Mouse (Mus musculus) E14TG2a.4 (cell line): ENCODE measurements around the gene Ecm2.

Experiments used
- H3K27me3 ChIP-seq: 2 replicates; pipeline ENCODE4 v1.6.1; 2014; ENCODE audit warnings: low read length, control low read depth; ENCODE audit not compliant: insufficient read depth
- H3K36me3 ChIP-seq: 2 replicates; pipeline ENCODE4 v1.6.1; 2014; ENCODE audit warnings: low read length, control low read depth; ENCODE audit not compliant: insufficient read depth
- H3K4me1 ChIP-seq: replicated peaks from 2 replicates; pipeline ENCODE4 v1.6.1; 2014; ENCODE audit warnings: low read depth, low read length, control low read depth
- H3K4me3 ChIP-seq: replicated peaks from 2 replicates; pipeline ENCODE4 v1.5.1; 2014; ENCODE audit warnings: mild to moderate bottlenecking, low read length
- H3K9me3 ChIP-seq: 2 replicates; pipeline ENCODE4 v1.6.1; 2014; ENCODE audit warnings: low read length, control low read depth
- CTCF ChIP-seq: conservative IDR thresholded peaks from 2 replicates; pipeline ENCODE4 v1.5.1; 2014; ENCODE audit warnings: low read length
- NANOG ChIP-seq: IDR thresholded peaks from 2 replicates; pipeline ENCODE4 v1.6.1; 2014; ENCODE audit warnings: borderline replicate concordance, low read length, mixed read lengths
- POU5F1 ChIP-seq: IDR thresholded peaks from 2 replicates; pipeline ENCODE4 v1.6.1; 2014; ENCODE audit warnings: low read length, borderline replicate concordance

Gene Ecm2

GRCm38 (mm10) chr13:49469002-49469401, 35.6 kb upstream of the Ecm2 start:
- H3K36me3 ChIP-seq, result peaks cover 46% of the 10 kb centered on the region
- TF ChIP-seq NANOG, result no peak
- TF ChIP-seq CTCF, result no peak
- TF ChIP-seq POU5F1, result no peak
- H3K9me3 ChIP-seq, result no peaks in the 10 kb centered on the region
- no peak overlapping the region for H3K4me3 ChIP-seq
- H3K27me3 ChIP-seq, result no peaks in the 10 kb centered on the region
- H3K4me1 ChIP-seq, result no peaks in the 10 kb centered on the region

- H3K4me1 ChIP-seq, result no peaks in the 10 kb centered on the region
- no peaks in the 10 kb centered on the region for H3K9me3 ChIP-seq
- TF ChIP-seq POU5F1, result no peak
- TF ChIP-seq CTCF, result no peak
- TF ChIP-seq NANOG, result no peak
Measured at GRCm38 (mm10) chr13:49470319-49470718, 34.3 kb upstream of the Ecm2 start.

GRCm38 (mm10) chr13:49470806-49471205, 33.8 kb upstream of the Ecm2 start:
- H3K27me3 ChIP-seq, result no peaks in the 10 kb centered on the region
- H3K9me3 ChIP-seq, result no peaks in the 10 kb centered on the region
- peaks cover 28% of the 10 kb centered on the region for H3K36me3 ChIP-seq
- no peak overlapping the region for H3K4me3 ChIP-seq
- H3K4me1 ChIP-seq, result no peaks in the 10 kb centered on the region
- TF ChIP-seq NANOG (no peak), POU5F1 (no peak), CTCF (no peak)

More at GRCm38 (mm10) chr13:49470319-49470718, 34.3 kb upstream of the Ecm2 start:
- Histone ChIP-seq H3K4me3 (no peak overlapping the region), H3K36me3 (peaks cover 33% of the 10 kb centered on the region), H3K27me3 (no peaks in the 10 kb centered on the region)

GRCm38 (mm10) chr13:49471981-49472675, 32.5 kb upstream of the Ecm2 start:
- Histone ChIP-seq H3K4me3 (no peak overlapping the region), H3K9me3 (no peaks in the 10 kb centered on the region), H3K27me3 (no peaks in the 10 kb centered on the region), H3K4me1 (no peaks in the 10 kb centered on the region), H3K36me3 (peaks cover 21% of the 10 kb centered on the region)
- TF ChIP-seq CTCF (no peak), NANOG (no peak), POU5F1 (no peak)

- Histone ChIP-seq H3K4me1 (no peaks in the 10 kb centered on the region), H3K36me3 (peaks cover 16% of the 10 kb centered on the region), H3K4me3 (no peak overlapping the region), H3K9me3 (no peaks in the 10 kb centered on the region), H3K27me3 (no peaks in the 10 kb centered on the region)
- TF ChIP-seq NANOG, result no peak
- TF ChIP-seq POU5F1, result no peak
- no peak for TF ChIP-seq CTCF
Measured at GRCm38 (mm10) chr13:49472676-49473005, 32.0 kb upstream of the Ecm2 start.

- Histone ChIP-seq H3K4me1 (no peaks in the 10 kb centered on the region), H3K9me3 (no peaks in the 10 kb centered on the region), H3K36me3 (no peaks in the 10 kb centered on the region), H3K4me3 (no peak overlapping the region), H3K27me3 (no peaks in the 10 kb centered on the region)
- no peak for TF ChIP-seq NANOG
- no peak for TF ChIP-seq CTCF
- TF ChIP-seq POU5F1, result no peak
Measured at GRCm38 (mm10) chr13:49477887-49478286, 26.7 kb upstream of the Ecm2 start.

GRCm38 (mm10) chr13:49478851-49479374, 25.7 kb upstream of the Ecm2 start:
- TF ChIP-seq POU5F1, result no peak
- no peak for TF ChIP-seq CTCF
- TF ChIP-seq NANOG, result no peak
- no peak overlapping the region for H3K4me3 ChIP-seq
- H3K4me1 ChIP-seq, result no peaks in the 10 kb centered on the region
- no peaks in the 10 kb centered on the region for H3K9me3 ChIP-seq
- H3K27me3 ChIP-seq, result no peaks in the 10 kb centered on the region
- H3K36me3 ChIP-seq, result no peaks in the 10 kb centered on the region

GRCm38 (mm10) chr13:49479399-49479798, 25.2 kb upstream of the Ecm2 start:
- no peaks in the 10 kb centered on the region for H3K27me3 ChIP-seq
- H3K36me3 ChIP-seq, result no peaks in the 10 kb centered on the region
- no peak overlapping the region for H3K4me3 ChIP-seq
- H3K4me1 ChIP-seq, result no peaks in the 10 kb centered on the region
- no peaks in the 10 kb centered on the region for H3K9me3 ChIP-seq
- TF ChIP-seq NANOG (no peak), POU5F1 (no peak), CTCF (no peak)

- Histone ChIP-seq H3K36me3 (no peaks in the 10 kb centered on the region), H3K27me3 (no peaks in the 10 kb centered on the region), H3K4me3 (no peak overlapping the region), H3K4me1 (no peaks in the 10 kb centered on the region), H3K9me3 (no peaks in the 10 kb centered on the region)
- no peak for TF ChIP-seq POU5F1
- TF ChIP-seq CTCF, result no peak
- TF ChIP-seq NANOG, result no peak
Measured at GRCm38 (mm10) chr13:49480057-49480456, 24.6 kb upstream of the Ecm2 start.
